Comparison of ENCODE assay signal across 16 mouse cellular contexts in genomic region chr15:61618638-61619500, GRCm38 (mm10).
DNase-seq lines count a peak whose midpoint lies in the region; ATAC-seq and TF ChIP-seq lines count a peak whose summit lies in the region.
"Had no signal": no experiment of that assay in that cellular context is flagged by ENCODE, and none has a peak within 500 bp of the region (broad histone marks: within the 10 kb centered on the region; RNA-seq: fewer than 3 reads in every experiment).

No protein-coding gene starts in this region.

- no peak overlapping the region for H3K9ac ChIP-seq in ES-E14 (ENCODE audit: insufficient read depth, low read depth, low read length, poor library complexity, severe bottlenecking)
- H3K9ac ChIP-seq in stomach, postnatal 0 days (ENCODE audit: low read length), result no peak overlapping the region
- H3K9ac ChIP-seq: embryonic facial prominence, embryonic 13.5 days; forebrain, postnatal 0 days; limb, embryonic 12.5 days; lung, embryonic 14.5 days had no signal

- H3K36me3 ChIP-seq in thymus, adult 2 months (ENCODE audit: control insufficient read depth, insufficient read depth, low read length), result no peaks in the 10 kb centered on the region
- H3K36me3 ChIP-seq in ES-E14 (ENCODE audit: control insufficient read depth, insufficient read depth, low read length, poor library complexity, severe bottlenecking), result no peaks in the 10 kb centered on the region
- no peaks in the 10 kb centered on the region for H3K36me3 ChIP-seq in stomach, postnatal 0 days (ENCODE audit: control insufficient read depth, insufficient read depth, low read length)
- H3K36me3 ChIP-seq: embryonic facial prominence, embryonic 13.5 days; limb, embryonic 12.5 days had no signal

- no peaks in the 10 kb centered on the region for H3K27me3 ChIP-seq in thymus, adult 2 months (ENCODE audit: control insufficient read depth, insufficient read depth, low read length)
- H3K27me3 ChIP-seq in stomach, postnatal 0 days (ENCODE audit: control insufficient read depth, insufficient read depth, low read length), result no peaks in the 10 kb centered on the region
- H3K27me3 ChIP-seq: embryonic facial prominence, embryonic 13.5 days; limb, embryonic 12.5 days had no signal

- no peaks in the 10 kb centered on the region for H3K9me3 ChIP-seq in ES-E14 (ENCODE audit: control insufficient read depth, insufficient read depth, low read depth, low read length)
- H3K9me3 ChIP-seq in stomach, postnatal 0 days (ENCODE audit: control insufficient read depth, low read length), result no peaks in the 10 kb centered on the region
- H3K9me3 ChIP-seq: embryonic facial prominence, embryonic 13.5 days; limb, embryonic 12.5 days had no signal

- in situ Hi-C loops in ES-E14 (cut with MboI; ENCODE audit: low sequenced_read_pairs in 2 of 2, unreplicated experiment in 2 of 2), result no loop called here

- TF ChIP-seq CTCF in thymus, adult 2 months (IDR thresholded peaks at IDR 0.05; ENCODE audit: borderline replicate concordance, control insufficient read depth, extremely low read depth, insufficient read depth, low read length, poor library complexity), result no peak
- peak; percentile 51 for TF ChIP-seq CTCF in stomach, postnatal 0 days (IDR thresholded peaks at IDR 0.05; ENCODE audit: low read depth)

- intact Hi-C loops in heart, postnatal 10 days (cut with DNase I), result no loop called here

- DNase-seq in thymus, adult 2 months, result peak; percentile 8
- no peak for DNase-seq in thymus, postnatal 36 days
- DNase-seq in ES-E14 (ENCODE audit: low read depth, low spot score), result peak; percentile 15
- peak; percentile 100 for DNase-seq in gonadal fat pad, adult 2 months (ENCODE audit: low read depth)
- DNase-seq in stomach, postnatal 0 days (ENCODE audit: low spot score), result no peak
- DNase-seq in heart, postnatal 10 days, result no peak
- no peak for DNase-seq in layer of hippocampus, adult 8-10 months (ENCODE audit: low spot score in 2 of 2)
- DNase-seq in gastrocnemius, postnatal 4 days (ENCODE audit: low spot score in 2 of 2), result no peak
- DNase-seq: cerebellum, adult 18-20 months; forebrain, postnatal 0 days; kidney, adult 8-10 months; layer of hippocampus, adult 9-11 months; lung, embryonic 14.5 days had no signal

- H3K4me3 ChIP-seq in thymus, adult 2 months (ENCODE audit: control insufficient read depth, insufficient read depth, low read length), result no peak overlapping the region
- no peak overlapping the region for H3K4me3 ChIP-seq in ES-E14 (ENCODE audit: insufficient read depth in 1 of 2, low read depth in 1 of 2, low read length in 2 of 2, poor library complexity in 1 of 2, severe bottlenecking in 1 of 2)
- no peak overlapping the region for H3K4me3 ChIP-seq in stomach, postnatal 0 days (ENCODE audit: low read depth, low read length)
- H3K4me3 ChIP-seq: embryonic facial prominence, embryonic 13.5 days; limb, embryonic 12.5 days; myocyte had no signal

- ATAC-seq in stomach, postnatal 0 days (ENCODE audit: low FRiP score, low TSS enrichment), result peak; percentile 76
- ATAC-seq: forebrain, postnatal 0 days had no signal

- H3K4me1 ChIP-seq in thymus, adult 2 months (replicated peaks; ENCODE audit: control insufficient read depth, insufficient read depth, low read length), result no peaks in the 10 kb centered on the region
- H3K4me1 ChIP-seq in ES-E14 (ENCODE audit: control insufficient read depth in 2 of 2, insufficient read depth in 2 of 2, low read length in 2 of 2, poor library complexity in 1 of 2), result no peaks in the 10 kb centered on the region
- H3K4me1 ChIP-seq in stomach, postnatal 0 days (replicated peaks; ENCODE audit: control insufficient read depth, insufficient read depth), result no peaks in the 10 kb centered on the region
- H3K4me1 ChIP-seq: embryonic facial prominence, embryonic 13.5 days; limb, embryonic 12.5 days had no signal

- no peak overlapping the region for H3K4me2 ChIP-seq in stomach, postnatal 0 days (replicated peaks; ENCODE audit: low read depth)
- H3K4me2 ChIP-seq: embryonic facial prominence, embryonic 13.5 days; limb, embryonic 12.5 days; lung, embryonic 14.5 days had no signal

- no peak for TF ChIP-seq POLR2A in thymus, adult 2 months (IDR thresholded peaks at IDR 0.05; ENCODE audit: control insufficient read depth, extremely low read depth, insufficient read depth, low read length, poor library complexity)

- 75% methylated on average over 8 of the region's 8 CpGs for WGBS in thymus, adult 2 months
- WGBS in stomach, postnatal 0 days, result 53% methylated on average over 8 of the region's 8 CpGs

- TF ChIP-seq EP300 in stomach, postnatal 0 days (optimal IDR thresholded peaks at IDR 0.05), result peak; percentile 56

- H3K27ac ChIP-seq in thymus, adult 2 months (ENCODE audit: control insufficient read depth, insufficient read depth, low read length), result no peak overlapping the region
- H3K27ac ChIP-seq in ES-E14 (ENCODE audit: insufficient read depth, low read depth, low read length, poor library complexity, severe bottlenecking), result no peak overlapping the region
- H3K27ac ChIP-seq in stomach, postnatal 0 days (replicated peaks), result peak overlapping the region; percentile 65; the same call in 1 of the 2 replicates
- H3K27ac ChIP-seq: embryonic facial prominence, embryonic 13.5 days; limb, embryonic 12.5 days had no signal

TF ChIP-seq in ES-E14, 5 proteins besides CTCF, POLR2A, EP300 and RAD21:
- TF ChIP-seq HCFC1 (IDR thresholded peaks at IDR 0.05; ENCODE audit: borderline replicate concordance, insufficient read depth, low read length) (no peak), MAFK (IDR thresholded peaks at IDR 0.05; ENCODE audit: insufficient read depth, low read depth, low read length) (no peak), CHD2 (IDR thresholded peaks at IDR 0.05; ENCODE audit: low read depth, low read length) (no peak), ZNF384 (IDR thresholded peaks at IDR 0.05; ENCODE audit: low read depth, low read length) (no peak), ZC3H11A (IDR thresholded peaks at IDR 0.05; ENCODE audit: borderline replicate concordance, low read depth, low read length) (no peak)

Comparison
In these comparisons a context has a peak if more than half of its experiments do, and no peak if none do; other contexts are left out.
1. DNase-seq: peak in thymus, adult 2 months (single experiment), ES-E14 (single experiment) and gonadal fat pad, adult 2 months (single experiment); none in thymus, postnatal 36 days (0 of 2), stomach, postnatal 0 days (single experiment), heart, postnatal 10 days (0 of 2), layer of hippocampus, adult 8-10 months (0 of 2) and gastrocnemius, postnatal 4 days (0 of 2).